Mouse (Mus musculus): ENCODE measurements around the gene Rgs4. TPM values are rescaled to one million over a fixed set of nuclear protein-coding genes. Genes with fewer than 3 reads are reported as not detected.

The Rgs4 gene
- 31.3 and 35.4 TPM in 2 replicates for total RNA-seq (2021)
- long read RNA-seq, transcript Rgs4-201 (5 exons, 2,941 nt), result major isoform, 11 of 17 reads
- long read RNA-seq, partial matches to known transcripts, result 3 of 17 reads
- long read RNA-seq, other reads (novel, unspliced or antisense), result 3 of 17 reads

DNA sequence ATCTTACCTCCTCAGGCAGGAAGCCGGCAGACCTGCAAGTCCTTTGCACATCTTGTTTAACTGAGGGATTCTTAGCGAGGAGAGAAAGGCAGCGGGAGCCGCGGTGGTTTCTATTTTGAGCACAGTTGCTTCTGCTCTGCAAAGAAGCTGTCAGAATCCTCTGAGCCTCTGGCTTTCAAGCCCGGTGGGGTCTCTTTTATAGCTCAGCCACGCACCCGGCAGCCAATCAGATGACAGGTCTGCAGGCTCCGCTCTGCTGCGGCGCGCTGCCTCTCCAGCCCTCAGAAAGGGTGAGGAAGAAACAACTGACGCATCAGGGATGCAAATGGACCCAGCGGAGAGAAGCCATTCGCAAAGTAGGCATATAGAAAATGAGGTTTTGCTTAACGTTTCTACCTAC lies at the start of gene Rgs4:
Gene Rgs4, minus strand, starts transcription at position 170 of the 400 bp plus-strand sequence.
- peak; percentile 70 for DNase-seq

GRCm38 (mm10) chr1:169792437-169792836 lies 45.0 kb upstream of the Rgs4 start:
- DNase-seq, result no peak

DNA sequence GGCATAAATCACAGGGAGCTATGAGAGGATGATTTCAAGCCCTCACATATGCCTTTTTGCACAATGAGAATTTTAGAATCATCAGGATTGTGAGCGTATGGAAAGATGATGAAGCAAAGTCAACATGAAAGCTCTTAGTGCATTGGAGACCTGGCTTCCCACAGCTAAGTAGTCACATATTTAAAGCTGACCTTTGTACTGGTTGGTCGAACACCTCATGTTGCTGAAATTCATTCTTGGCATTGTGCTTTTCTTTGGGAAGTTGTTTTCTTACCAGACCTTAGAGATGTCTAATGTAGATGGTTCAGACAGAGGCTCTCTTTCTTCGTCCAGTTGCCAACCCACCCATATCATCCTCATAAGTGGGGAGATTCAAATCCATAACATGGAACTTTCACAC lies 38.5 kb upstream of the Rgs4 start:
- DNase-seq, result no peak

- DNase-seq, result peak; percentile 16
Observed at GRCm38 (mm10) chr1:169776566-169776965, 29.1 kb upstream of the Rgs4 start.

- DNase-seq, result no peak
Observed at GRCm38 (mm10) chr1:169764619-169764955, 17.1 kb upstream of the Rgs4 start.

DNA sequence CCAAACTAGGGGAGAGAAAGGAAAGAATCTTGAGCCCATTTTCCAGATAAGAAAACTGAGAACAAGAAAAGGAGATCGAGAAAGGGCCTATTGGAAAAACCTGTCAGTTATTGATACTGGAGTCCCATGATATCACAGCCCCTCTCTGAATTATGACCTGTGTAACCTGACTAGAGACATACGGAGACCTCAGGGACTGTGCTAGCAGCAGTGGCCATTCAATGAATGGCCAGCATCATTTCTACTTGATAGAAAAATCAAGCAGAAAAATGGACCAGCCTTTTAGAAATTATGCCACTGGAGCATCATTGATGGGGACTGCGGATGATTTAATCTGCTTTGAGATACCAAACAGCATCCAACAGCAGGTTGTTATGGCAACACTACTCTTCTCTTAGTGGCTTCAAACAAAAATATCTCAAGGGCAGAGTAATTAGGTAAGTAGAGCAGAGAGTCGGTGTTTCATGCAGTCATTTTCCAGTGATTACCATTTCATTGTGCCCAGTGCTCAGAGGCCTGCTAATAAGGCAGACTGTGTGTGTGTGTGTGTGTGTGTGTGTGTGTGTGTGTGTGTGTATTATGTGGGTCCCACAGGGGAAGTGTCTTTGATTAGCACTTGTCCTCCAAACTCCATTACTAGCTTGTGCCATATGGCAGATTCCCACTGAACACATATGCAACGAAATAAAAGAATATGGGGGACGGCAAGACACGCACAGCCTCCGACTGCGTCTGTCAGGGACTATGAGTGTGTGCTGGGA lies 16.6 kb upstream of the Rgs4 start:
- DNase-seq, result no peak

- DNase-seq, result no peak
Observed at GRCm38 (mm10) chr1:169762524-169762923, 15.1 kb upstream of the Rgs4 start.

DNA sequence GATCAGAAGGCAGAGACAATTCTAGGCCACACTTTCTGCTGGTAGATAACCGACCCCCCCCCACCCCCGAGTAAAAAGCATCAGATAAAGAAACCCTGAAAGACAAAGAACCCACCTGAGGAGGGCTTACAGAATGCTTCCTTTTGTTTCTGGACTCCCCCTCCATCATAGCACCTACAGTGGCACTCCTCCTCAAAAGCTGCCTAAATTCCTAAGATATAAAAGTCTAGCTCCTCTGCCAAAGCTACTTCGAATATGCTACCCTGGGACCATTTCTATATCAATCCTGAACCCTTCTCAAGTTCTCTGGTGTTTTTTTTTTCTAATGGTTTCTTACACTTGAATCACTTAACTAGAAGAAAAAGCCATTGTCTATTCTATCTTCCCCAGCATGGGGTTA lies 9.1 kb upstream of the Rgs4 start:
- no peak for DNase-seq

GRCm38 (mm10) chr1:169752395-169752794 lies 5.0 kb upstream of the Rgs4 start:
- no peak for DNase-seq

DNA sequence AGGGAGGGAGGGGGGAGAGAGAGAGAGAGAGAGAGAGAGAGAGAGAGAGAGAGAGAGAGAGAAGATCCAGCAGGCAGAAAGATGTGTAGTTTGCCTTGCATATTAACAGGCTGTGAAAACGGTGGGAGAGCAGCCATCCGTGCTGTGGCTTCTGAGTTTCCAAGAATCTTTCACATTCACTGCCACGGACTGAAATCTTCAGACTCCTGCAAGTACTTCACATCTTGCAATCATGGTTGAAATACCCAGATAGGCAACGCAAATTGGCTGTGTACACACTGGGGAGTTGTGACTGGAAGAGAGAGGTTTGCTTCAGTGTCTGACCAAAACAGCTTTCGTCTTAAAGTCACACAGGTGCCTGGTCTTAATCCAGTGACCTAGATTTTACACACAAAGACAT lies 997 bp upstream of the Rgs4 start:
- DNase-seq, result no peak

DNA sequence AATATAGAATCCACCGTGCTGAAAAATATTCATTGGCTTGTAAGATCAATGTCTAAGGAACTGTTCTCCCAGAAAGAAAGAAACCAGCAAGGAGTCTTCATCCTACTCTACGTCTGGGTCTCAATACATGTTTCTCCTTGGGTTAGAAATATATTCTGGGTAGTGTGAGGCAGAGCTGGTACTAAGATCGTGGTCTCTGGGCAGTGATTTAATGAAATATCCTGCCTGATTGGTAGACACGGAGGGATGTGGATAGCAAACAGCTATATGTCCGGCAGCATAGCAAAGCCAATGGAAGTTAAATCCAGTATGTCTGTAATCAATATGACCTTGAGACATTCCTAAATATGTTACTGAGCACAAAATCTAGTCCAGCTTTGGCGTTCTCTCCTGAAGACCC lies 460 bp upstream of the Rgs4 start:
- no peak for DNase-seq

DNA sequence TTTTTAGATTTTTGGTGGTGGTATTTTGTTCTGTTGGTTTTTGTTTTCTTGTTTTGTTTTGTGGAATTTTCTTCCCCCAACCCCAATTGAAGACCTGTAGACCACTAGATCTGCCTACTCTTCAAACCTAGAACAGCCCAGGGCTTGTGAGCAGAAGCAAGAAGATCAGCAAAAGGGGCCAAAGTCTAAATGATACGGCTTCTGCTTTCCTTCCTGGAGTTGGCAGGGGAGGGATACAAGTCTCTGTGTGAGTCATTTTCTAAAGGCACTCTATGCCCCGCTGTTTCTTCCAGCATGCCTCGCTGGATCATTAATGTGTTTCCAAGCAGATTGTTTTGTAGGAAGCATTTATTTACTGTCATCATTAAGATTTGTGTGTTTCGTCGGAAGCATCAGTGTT lies 6.3 kb downstream of the Rgs4 start:
- no peak for DNase-seq

- no peak for DNase-seq
Observed at GRCm38 (mm10) chr1:169737231-169737630, 10.2 kb downstream of the Rgs4 start.

GRCm38 (mm10) chr1:169736139-169736538 lies 11.3 kb downstream of the Rgs4 start:
- no peak for DNase-seq

GRCm38 (mm10) chr1:169730599-169731100 lies 16.8 kb downstream of the Rgs4 start:
- DNase-seq, result no peak

- no peak for DNase-seq
Observed at GRCm38 (mm10) chr1:169726319-169726718, 21.1 kb downstream of the Rgs4 start.

DNA sequence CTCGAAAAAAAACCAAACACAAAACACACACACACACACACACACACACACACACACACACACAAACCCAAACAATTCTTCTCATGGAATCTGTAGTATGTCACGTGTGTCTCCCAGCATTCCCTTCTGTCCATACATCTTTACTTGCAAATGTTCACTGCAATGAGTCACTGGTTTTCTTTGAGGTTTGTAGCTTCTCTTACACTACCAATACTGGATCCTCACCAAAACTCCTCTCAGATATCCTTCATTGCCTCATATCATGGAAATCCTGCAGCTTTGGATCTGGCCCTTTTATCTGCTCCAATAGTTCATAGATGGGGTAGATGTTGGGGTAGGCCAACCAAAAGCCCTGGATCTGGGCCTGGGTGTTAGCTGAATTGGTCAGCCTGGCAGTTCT lies 25.6 kb downstream of the Rgs4 start:
- DNase-seq, result no peak

GRCm38 (mm10) chr1:169704395-169705087 lies 42.9 kb downstream of the Rgs4 start:
- no peak for DNase-seq

DNA sequence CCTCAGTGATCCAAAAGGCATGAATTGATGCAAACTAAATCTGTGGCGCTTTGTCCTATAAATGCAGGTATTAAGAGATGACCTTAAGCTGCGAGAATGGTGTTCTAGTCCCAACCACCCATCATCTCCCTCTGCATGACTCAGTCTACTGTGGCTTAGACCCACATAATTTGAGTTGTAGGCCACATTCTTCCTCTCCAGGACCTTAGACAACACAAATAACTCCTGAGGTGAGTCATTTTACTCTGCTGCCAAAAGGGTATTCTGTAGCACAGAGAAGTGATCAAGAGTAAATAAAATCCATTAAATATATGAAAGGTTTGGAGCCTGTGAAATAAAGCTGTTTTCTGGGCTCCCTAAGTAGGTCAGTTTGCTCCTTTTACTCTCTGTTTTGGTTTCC lies 48.3 kb downstream of the Rgs4 start:
- DNase-seq, result no peak

- no peak for DNase-seq
Observed at GRCm38 (mm10) chr1:169697236-169697635, 50.2 kb downstream of the Rgs4 start.

- no peak for DNase-seq
Observed at GRCm38 (mm10) chr1:169695356-169695755, 52.1 kb downstream of the Rgs4 start.

DNA sequence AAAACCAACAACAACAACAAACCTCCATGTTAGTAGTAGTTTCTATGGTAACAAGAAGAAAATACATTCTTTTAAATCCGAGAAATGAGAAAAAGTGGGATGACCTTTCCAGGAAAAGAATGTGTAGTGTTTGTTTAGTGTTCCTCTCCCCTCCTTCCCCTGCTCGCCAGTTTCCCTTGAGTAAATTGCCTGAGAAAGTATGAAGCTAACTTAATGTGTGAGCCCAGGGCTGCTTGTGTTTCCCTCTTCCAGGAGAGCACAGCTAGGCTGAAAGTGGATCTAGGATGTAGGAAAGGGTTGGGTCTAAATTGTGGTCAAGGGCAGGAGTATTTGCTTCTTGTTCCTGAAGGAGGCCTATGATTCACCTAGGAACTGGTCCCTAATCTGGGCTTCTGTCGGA lies 53.9 kb downstream of the Rgs4 start:
- DNase-seq, result no peak

DNA sequence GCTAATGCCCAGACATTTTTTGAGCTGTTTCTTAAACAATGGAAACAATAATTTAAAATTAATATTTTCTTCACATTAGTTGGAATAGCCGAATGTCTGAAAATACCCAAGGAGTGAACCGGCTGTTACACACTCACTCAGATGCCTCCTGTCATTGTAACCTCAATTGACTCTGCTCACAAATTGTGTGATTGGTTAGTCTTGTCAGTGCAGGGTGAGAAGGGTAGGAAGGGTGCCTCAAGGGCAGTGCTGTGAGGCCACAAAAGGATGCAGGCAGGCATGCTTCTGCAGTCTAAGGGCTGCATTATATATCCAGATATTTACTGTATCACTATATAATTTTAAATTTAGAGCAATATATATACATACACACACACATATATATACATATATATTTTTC lies 54.4 kb downstream of the Rgs4 start:
- no peak for DNase-seq
